Mouse (Mus musculus) cerebellum, adult 2 months (tissue): Measurements from ENCODE around the gene Mphosph9. TPM values are rescaled to one million over a fixed set of nuclear protein-coding genes. Genes with fewer than 3 reads are reported as not detected.
A peak's percentile ranks its signal among the peaks of the same experiment; 100 is the strongest.

Experiments
- DNase-seq, 2 experiments: peaks; one replicate each; pipeline ENCODE4 v3.0.0; 2021
- H3K27ac ChIP-seq: fragments of 200-500 bp; 2 replicates; pipeline ENCODE4 v1.5.1; 2012; ENCODE audit warnings: low read length, control low read depth, inconsistent platforms; ENCODE audit not compliant: insufficient read depth
- H3K27me3 ChIP-seq: fragments of 200-500 bp; 2 replicates; pipeline ENCODE4 v1.6.1; 2012; ENCODE audit warnings: inconsistent platforms, mild to moderate bottlenecking, low read length, moderate library complexity; ENCODE audit not compliant: control insufficient read depth, insufficient read depth
- H3K4me1 ChIP-seq: fragments of 200-500 bp; 2 replicates; pipeline ENCODE4 v1.6.1; 2011; ENCODE audit warnings: low read length; ENCODE audit not compliant: control insufficient read depth, insufficient read depth
- H3K4me3 ChIP-seq: fragments of 200-500 bp; replicated peaks from 2 replicates; pipeline ENCODE3; 2011; ENCODE audit warnings: mild to moderate bottlenecking, low read depth, low read length, control low read depth; ENCODE audit not compliant: insufficient read depth
- CTCF ChIP-seq: fragments of 200-500 bp; IDR thresholded peaks from 2 replicates; pipeline ENCODE4 v1.5.1; 2011; ENCODE audit warnings: low read depth, mild to moderate bottlenecking, control low read depth, low read length, moderate library complexity, borderline replicate concordance; ENCODE audit not compliant: insufficient read depth
- POLR2A ChIP-seq: fragments of 200-500 bp; IDR thresholded peaks from 2 replicates; pipeline ENCODE4 v1.6.1; 2011; ENCODE audit warnings: low read length, control low read depth, borderline replicate concordance; ENCODE audit not compliant: insufficient read depth
- WGBS: fragments of 180-500 bp; shearing (Covaris S2); methylation state at CpG from one replicate; pipeline ENCODE4 v1.1.7; 2018; 5-methylcytosine and 5-hydroxymethylcytosine counted together
- polyA plus RNA-seq: library from polyadenylated mRNA; depleted of rRNA; stranded (reverse); fragments of >200 nt; gene quantifications from 2 replicates; pipeline ENCODE4 v1.2.3, GENCODE M21; 2012

The Mphosph9 gene
- polyA plus RNA-seq, 1 experiment = 27.2 TPM

- peak in 1 of 2 experiments; percentile 9 for DNase-seq
- 61% methylated on average over 10 of the region's 10 CpGs for WGBS
These were observed 85.9 kb downstream of the Mphosph9 start for GRCm38 (mm10) chr5:124241686-124242444.

GRCm38 (mm10) chr5:124240841-124241685 lies 86.7 kb downstream of the Mphosph9 start:
- H3K27ac ChIP-seq = no peak overlapping the region
- H3K4me3 ChIP-seq = no peak overlapping the region
- H3K4me1 ChIP-seq = peaks cover 20% of the 10 kb centered on the region
- no peaks in the 10 kb centered on the region for H3K27me3 ChIP-seq
- WGBS = 54% methylated on average over 22 of the region's 22 CpGs
- peak in 1 of 2 experiments; percentile 15 for DNase-seq
- TF ChIP-seq CTCF (no peak), POLR2A (no peak)

More at GRCm38 (mm10) chr5:124241686-124242444, 85.9 kb downstream of the Mphosph9 start:
- TF ChIP-seq POLR2A (no peak), CTCF (no peak)
- Histone ChIP-seq H3K4me1 (peaks cover 12% of the 10 kb centered on the region), H3K27me3 (no peaks in the 10 kb centered on the region), H3K4me3 (no peak overlapping the region), H3K27ac (no peak overlapping the region)

GRCm38 (mm10) chr5:124236180-124236579 lies 91.6 kb downstream of the Mphosph9 start:
- no peak for TF ChIP-seq CTCF
- TF ChIP-seq POLR2A = no peak
- 75% methylated on average over 4 of the region's 4 CpGs for WGBS
- DNase-seq = no peak

GRCm38 (mm10) chr5:124234778-124235177 lies 93.0 kb downstream of the Mphosph9 start:
- TF ChIP-seq CTCF (no peak), POLR2A (no peak)
- Histone ChIP-seq H3K27me3 (no peaks in the 10 kb centered on the region), H3K27ac (peak overlapping the region; percentile 51), H3K4me1 (peaks cover 23% of the 10 kb centered on the region), H3K4me3 (no peak overlapping the region)
- 88% methylated on average over 6 of the region's 6 CpGs for WGBS
- no peak for DNase-seq

More at GRCm38 (mm10) chr5:124236180-124236579, 91.6 kb downstream of the Mphosph9 start:
- Histone ChIP-seq H3K4me1 (peaks cover 25% of the 10 kb centered on the region), H3K27ac (peak overlapping the region; percentile 7; the same call in 1 of the 2 replicates), H3K27me3 (no peaks in the 10 kb centered on the region), H3K4me3 (no peak overlapping the region)

GRCm38 (mm10) chr5:124233874-124234661 lies 93.7 kb downstream of the Mphosph9 start:
- 30% methylated on average over 12 of the region's 12 CpGs for WGBS
- DNase-seq = peak; percentile 55 to 65
- peaks cover 25% of the 10 kb centered on the region for H3K4me1 ChIP-seq
- no peaks in the 10 kb centered on the region for H3K27me3 ChIP-seq
- no peak overlapping the region for H3K4me3 ChIP-seq
- H3K27ac ChIP-seq = peak overlapping the region; percentile 51
- no peak for TF ChIP-seq CTCF
- TF ChIP-seq POLR2A = no peak

GRCm38 (mm10) chr5:124233144-124233465 lies 94.7 kb downstream of the Mphosph9 start:
- H3K27ac ChIP-seq = no peak overlapping the region
- DNase-seq = no peak
- TF ChIP-seq CTCF (no peak), POLR2A (no peak)
- peaks cover 25% of the 10 kb centered on the region for H3K4me1 ChIP-seq
- H3K27me3 ChIP-seq = no peaks in the 10 kb centered on the region
- 91% methylated on average over 8 of the region's 8 CpGs for WGBS
- no peak overlapping the region for H3K4me3 ChIP-seq
